Mouse (Mus musculus) neural tube, embryonic 12.5 days (tissue): ENCODE data around the gene Ift52. TPM values are rescaled to one million over a fixed set of nuclear protein-coding genes. Genes with fewer than 3 reads are reported as not detected.

ENCODE experiments used
- ATAC-seq: fragments of 200-750 bp; cut with Nextera tagmentation; 2 replicates; pipeline ENCODE4 v1.8.0; 2017; ENCODE audit warnings: low read depth, mild to moderate bottlenecking, moderate TSS enrichment, moderate library complexity; ENCODE audit not compliant: low FRiP score
- H3K27ac ChIP-seq: fragments of 300-500 bp; sonication (generic); 2 replicates; pipeline ENCODE4 v1.5.1; 2016
- H3K27me3 ChIP-seq: fragments of 300-500 bp; sonication (generic); replicated peaks from 2 replicates; pipeline ENCODE4 v1.6.1; 2016; ENCODE audit warnings: mild to moderate bottlenecking
- H3K36me3 ChIP-seq: fragments of 300-500 bp; sonication (generic); 2 replicates; pipeline ENCODE4 v1.6.1; 2016; ENCODE audit warnings: mild to moderate bottlenecking
- H3K4me1 ChIP-seq: fragments of 300-500 bp; sonication (generic); 2 replicates; pipeline ENCODE4 v1.6.1; 2016
- H3K4me2 ChIP-seq: fragments of 300-500 bp; sonication (generic); replicated peaks from 2 replicates; pipeline ENCODE4 v1.6.1; 2016; ENCODE audit warnings: mild to moderate bottlenecking
- H3K4me3 ChIP-seq: fragments of 300-500 bp; sonication (generic); 2 replicates; pipeline ENCODE4 v1.5.1; 2016
- H3K9ac ChIP-seq: fragments of 300-500 bp; sonication (generic); 2 replicates; pipeline ENCODE4 v1.6.1; 2016; ENCODE audit warnings: mild to moderate bottlenecking
- H3K9me3 ChIP-seq: fragments of 300-500 bp; sonication (generic); 2 replicates; pipeline ENCODE4 v1.6.1; 2016; ENCODE audit warnings: mild to moderate bottlenecking
- WGBS: fragments of 180-500 bp; shearing (Covaris S2); methylation state at CpG from one replicate; pipeline ENCODE4 v1.1.7; 2016; 5-methylcytosine and 5-hydroxymethylcytosine counted together
- polyA plus RNA-seq: library from polyadenylated mRNA; unstranded; fragments of >200 nt; fragmentation: Nextera tagmentation; extraction: Ambion mirVana; gene quantifications from 2 replicates; pipeline ENCODE4 v1.2.1, GENCODE M21; 2016

Ift52 gene
- polyA plus RNA-seq, 1 experiment from 2014 or later, result 48.4 TPM

DNA sequence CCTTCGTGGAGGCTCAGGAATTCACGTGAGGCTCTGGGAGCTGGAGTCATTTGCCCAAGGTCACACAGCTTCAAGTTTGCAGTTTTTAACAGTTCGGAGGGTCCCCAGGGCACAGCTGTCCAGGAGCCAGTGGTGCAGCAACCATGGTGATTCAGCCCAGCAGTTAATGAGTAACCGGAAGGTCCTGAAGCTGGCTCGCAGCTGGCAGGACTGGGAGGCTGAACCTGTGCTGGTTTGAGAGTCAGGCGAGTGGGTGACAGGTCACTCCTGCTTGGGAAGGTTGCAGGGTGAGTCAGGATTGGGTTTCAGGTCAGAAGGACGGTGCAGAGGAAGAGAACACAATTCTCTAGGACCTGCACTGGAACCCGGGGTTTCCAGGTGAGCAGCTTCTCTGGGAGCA, 29.9 kb upstream of the Ift52 start, which contains the start of gene Sgk2:
TSS of gene Sgk2 (plus strand) at position 113 of the 400 bp plus-strand sequence.
- Histone ChIP-seq H3K27ac (no peak within 1 kb of the TSS), H3K9me3 (no peaks in the 10 kb centered on the region), H3K36me3 (no peaks in the 10 kb centered on the region), H3K4me1 (no peaks in the 10 kb centered on the region), H3K4me2 (no peak within 1 kb of the TSS), H3K27me3 (no peaks in the 10 kb centered on the region), H3K4me3 (no peak within 1 kb of the TSS), H3K9ac (no peak within 1 kb of the TSS)
- 56% methylated on average over 8 of the region's 8 CpGs for WGBS
- no peak for ATAC-seq

GRCm38 (mm10) chr2:162988235-162988634, 28.9 kb upstream of the Ift52 start:
- Histone ChIP-seq H3K27me3 (no peaks in the 10 kb centered on the region), H3K4me2 (no peak overlapping the region), H3K27ac (no peak overlapping the region), H3K4me1 (no peaks in the 10 kb centered on the region), H3K36me3 (no peaks in the 10 kb centered on the region), H3K4me3 (no peak overlapping the region), H3K9ac (no peak overlapping the region), H3K9me3 (no peaks in the 10 kb centered on the region)
- ATAC-seq, result no peak
- WGBS, result 89% methylated on average over 4 of the region's 4 CpGs

DNA sequence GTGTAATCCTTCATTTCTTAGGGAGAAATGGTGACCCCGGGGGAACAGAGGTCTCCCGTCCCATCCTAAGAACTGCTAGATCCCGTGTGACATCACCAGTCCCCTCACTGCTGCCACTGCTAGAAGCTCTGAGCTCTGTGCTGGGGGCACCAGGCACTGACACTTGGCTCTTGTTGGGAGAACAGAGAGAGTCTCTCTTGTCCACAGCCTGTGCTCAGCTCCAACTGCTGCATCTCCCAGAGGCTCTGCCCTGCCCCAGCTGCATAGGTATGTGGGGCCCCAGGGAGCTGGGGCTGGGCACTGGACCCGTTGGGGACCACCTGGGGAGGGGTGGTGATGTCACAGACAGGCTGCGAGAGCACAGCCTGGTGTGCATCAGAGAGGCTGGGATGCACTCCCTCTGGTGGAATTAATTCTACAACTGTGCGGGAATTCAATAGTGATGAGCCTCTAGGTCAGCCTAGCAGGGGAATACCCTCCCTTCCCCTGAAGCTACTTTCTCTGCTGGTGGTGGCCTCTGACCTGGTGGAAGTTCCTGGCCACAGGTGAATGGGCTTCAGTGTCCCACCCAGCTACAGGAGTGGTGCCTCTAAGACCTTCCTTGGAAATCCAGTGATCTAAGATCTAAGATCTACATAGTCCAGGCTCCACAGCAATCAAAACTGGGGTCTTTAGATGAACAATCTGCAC, 25.6 kb upstream of the Ift52 start:
- 36% methylated on average over 6 of the region's 6 CpGs for WGBS
- Histone ChIP-seq H3K27ac (no peak overlapping the region), H3K4me1 (no peaks in the 10 kb centered on the region), H3K4me3 (no peak overlapping the region), H3K9ac (no peak overlapping the region), H3K36me3 (no peaks in the 10 kb centered on the region), H3K9me3 (no peaks in the 10 kb centered on the region), H3K27me3 (no peaks in the 10 kb centered on the region), H3K4me2 (no peak overlapping the region)
- ATAC-seq, result no peak

GRCm38 (mm10) chr2:162992084-162992437, 25.1 kb upstream of the Ift52 start:
- H3K9ac ChIP-seq, result no peak overlapping the region
- H3K4me1 ChIP-seq, result no peaks in the 10 kb centered on the region
- no peak overlapping the region for H3K4me2 ChIP-seq
- no peak overlapping the region for H3K27ac ChIP-seq
- no peak for ATAC-seq
- no peaks in the 10 kb centered on the region for H3K9me3 ChIP-seq
- H3K27me3 ChIP-seq, result no peaks in the 10 kb centered on the region
- no peaks in the 10 kb centered on the region for H3K36me3 ChIP-seq
- H3K4me3 ChIP-seq, result no peak overlapping the region

GRCm38 (mm10) chr2:162993881-162994616, 23.1 kb upstream of the Ift52 start:
- H3K4me3 ChIP-seq, result no peak overlapping the region
- no peaks in the 10 kb centered on the region for H3K27me3 ChIP-seq
- no peaks in the 10 kb centered on the region for H3K9me3 ChIP-seq
- H3K36me3 ChIP-seq, result no peaks in the 10 kb centered on the region
- WGBS, result 84% methylated on average over 9 of the region's 9 CpGs
- no peak overlapping the region for H3K27ac ChIP-seq
- H3K4me2 ChIP-seq, result no peak overlapping the region
- no peak for ATAC-seq
- no peak overlapping the region for H3K9ac ChIP-seq
- no peaks in the 10 kb centered on the region for H3K4me1 ChIP-seq

DNA sequence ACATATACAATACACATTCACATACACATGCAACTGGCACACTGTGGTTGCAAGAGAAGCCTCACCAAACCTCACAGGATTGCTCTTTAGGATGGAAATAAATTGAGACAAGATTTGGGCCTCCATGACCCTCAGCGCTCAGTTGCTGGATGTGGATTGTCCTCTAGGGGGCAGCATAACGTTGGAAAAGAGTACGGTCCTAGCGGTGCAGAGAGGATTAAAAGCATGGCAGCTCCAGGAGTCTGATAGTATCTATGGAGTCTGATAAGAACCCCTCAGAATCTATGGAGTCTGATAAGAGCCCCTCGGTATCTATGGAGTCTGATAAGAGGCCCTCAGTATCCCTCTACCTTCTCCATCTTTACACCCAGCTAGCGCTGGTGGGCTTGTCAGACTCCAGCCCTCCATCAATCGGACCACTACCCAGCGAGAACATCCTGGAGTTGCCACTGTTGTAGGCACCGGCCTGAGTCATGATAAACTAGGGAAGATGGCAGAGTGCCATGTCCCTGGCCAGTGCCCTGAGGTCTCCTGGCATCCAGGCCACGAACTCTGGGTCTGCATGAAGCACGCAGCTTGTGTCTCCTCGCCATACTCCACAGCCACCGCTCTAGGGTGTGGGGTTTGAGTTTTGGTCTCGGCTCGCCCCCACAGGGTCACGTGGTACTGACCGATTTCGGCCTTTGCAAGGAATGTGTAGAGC, 18.5 kb upstream of the Ift52 start:
- Histone ChIP-seq H3K4me1 (no peaks in the 10 kb centered on the region), H3K27me3 (no peaks in the 10 kb centered on the region), H3K9ac (no peak overlapping the region), H3K27ac (no peak overlapping the region), H3K4me3 (no peak overlapping the region), H3K9me3 (no peaks in the 10 kb centered on the region), H3K36me3 (no peaks in the 10 kb centered on the region), H3K4me2 (peak overlapping the region; percentile 53)
- ATAC-seq, result peak; percentile 75
- 35% methylated on average over 18 of the region's 18 CpGs for WGBS

- H3K9ac ChIP-seq, result no peak overlapping the region
- WGBS, result 27% methylated on average over 3 of the region's 3 CpGs
- no peak for ATAC-seq
Measured at GRCm38 (mm10) chr2:162999744-163000143, 17.4 kb upstream of the Ift52 start.

DNA sequence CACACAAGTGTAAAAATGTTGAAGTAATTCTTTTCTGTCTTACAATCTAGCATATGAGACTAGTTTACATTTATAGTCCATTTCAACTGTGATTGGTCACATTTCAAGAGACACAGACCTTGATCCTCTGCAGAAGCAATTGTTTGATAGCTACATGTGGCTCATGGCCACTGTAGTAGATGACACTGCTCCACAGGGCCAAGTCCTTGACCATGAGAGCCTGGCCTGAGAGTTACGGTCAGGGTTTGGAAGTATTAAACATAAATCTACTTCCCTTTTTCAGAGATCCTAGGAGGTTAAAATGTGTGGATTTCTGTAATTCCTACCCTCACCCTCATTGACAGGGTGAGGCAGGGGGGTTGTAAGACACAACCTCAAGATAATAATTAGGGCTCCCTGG, 16.1 kb upstream of the Ift52 start:
- Histone ChIP-seq H3K27me3 (no peaks in the 10 kb centered on the region), H3K4me1 (no peaks in the 10 kb centered on the region), H3K9me3 (no peaks in the 10 kb centered on the region), H3K27ac (no peak overlapping the region), H3K4me3 (no peak overlapping the region), H3K9ac (no peak overlapping the region), H3K4me2 (no peak overlapping the region), H3K36me3 (no peaks in the 10 kb centered on the region)
- no peak for ATAC-seq
- 93% methylated on average over 1 of the region's 1 CpGs for WGBS

More at GRCm38 (mm10) chr2:162999744-163000143, 17.4 kb upstream of the Ift52 start:
- no peak overlapping the region for H3K4me3 ChIP-seq
- H3K27ac ChIP-seq, result no peak overlapping the region
- H3K36me3 ChIP-seq, result no peaks in the 10 kb centered on the region
- no peaks in the 10 kb centered on the region for H3K27me3 ChIP-seq
- no peaks in the 10 kb centered on the region for H3K4me1 ChIP-seq
- H3K4me2 ChIP-seq, result no peak overlapping the region
- H3K9me3 ChIP-seq, result no peaks in the 10 kb centered on the region

GRCm38 (mm10) chr2:163007299-163007698, 9.9 kb upstream of the Ift52 start:
- H3K27me3 ChIP-seq, result no peaks in the 10 kb centered on the region
- no peak overlapping the region for H3K4me2 ChIP-seq
- H3K4me1 ChIP-seq, result no peaks in the 10 kb centered on the region
- H3K9ac ChIP-seq, result no peak overlapping the region
- H3K9me3 ChIP-seq, result no peaks in the 10 kb centered on the region
- ATAC-seq, result no peak
- no peak overlapping the region for H3K27ac ChIP-seq
- H3K36me3 ChIP-seq, result no peaks in the 10 kb centered on the region
- no peak overlapping the region for H3K4me3 ChIP-seq
- 80% methylated on average over 4 of the region's 4 CpGs for WGBS

DNA sequence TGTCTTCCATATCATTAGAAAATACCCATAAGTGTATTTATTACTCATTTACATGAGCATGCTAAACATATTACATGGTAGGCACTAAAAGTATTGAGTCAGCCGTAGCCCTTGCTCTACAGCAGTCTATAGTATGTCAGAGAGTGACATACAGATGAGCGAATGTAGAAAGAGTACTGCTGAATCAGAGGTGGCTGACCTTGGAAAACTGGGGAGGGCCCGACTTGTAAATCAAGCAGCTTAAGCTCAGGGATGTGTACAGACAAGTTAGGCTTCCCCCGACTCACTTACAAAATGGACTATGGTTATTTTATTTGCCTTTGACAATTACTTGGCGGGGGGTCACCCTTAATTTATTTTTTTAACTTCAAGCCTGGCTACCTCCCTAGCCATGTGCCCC, 14.1 kb downstream of the Ift52 start:
- peaks cover 78% of the 10 kb centered on the region for H3K36me3 ChIP-seq
- no peak overlapping the region for H3K27ac ChIP-seq
- H3K27me3 ChIP-seq, result no peaks in the 10 kb centered on the region
- H3K4me2 ChIP-seq, result no peak overlapping the region
- no peaks in the 10 kb centered on the region for H3K4me1 ChIP-seq
- ATAC-seq, result no peak
- H3K4me3 ChIP-seq, result no peak overlapping the region
- H3K9me3 ChIP-seq, result no peaks in the 10 kb centered on the region
- WGBS, result 85% methylated on average over 5 of the region's 5 CpGs
- H3K9ac ChIP-seq, result no peak overlapping the region

DNA sequence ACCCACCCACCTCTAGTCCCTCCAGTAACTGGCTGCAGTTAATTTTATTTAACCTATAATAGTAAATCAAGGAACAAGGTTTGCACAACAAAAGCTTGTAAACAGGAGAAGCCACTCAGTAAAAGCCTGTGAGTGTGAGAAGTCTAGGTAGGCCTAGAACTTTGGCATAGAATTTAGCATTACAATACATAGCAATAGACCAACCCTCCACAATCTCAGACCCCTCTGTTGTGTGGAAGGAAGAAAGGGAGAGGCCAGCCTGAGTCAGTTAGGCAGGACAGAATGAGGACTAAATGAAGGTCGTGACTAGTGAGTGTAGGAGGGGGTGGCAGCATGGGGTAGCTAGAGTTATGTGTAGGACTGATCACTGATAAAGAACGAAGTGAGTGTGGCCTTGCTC, 14.6 kb downstream of the Ift52 start:
- Histone ChIP-seq H3K27me3 (no peaks in the 10 kb centered on the region), H3K9ac (no peak overlapping the region), H3K9me3 (no peaks in the 10 kb centered on the region), H3K4me2 (no peak overlapping the region), H3K4me1 (no peaks in the 10 kb centered on the region), H3K27ac (no peak overlapping the region), H3K4me3 (no peak overlapping the region), H3K36me3 (peaks cover 78% of the 10 kb centered on the region)
- no peak for ATAC-seq
- 72% methylated on average over 2 of the region's 2 CpGs for WGBS

- no peak overlapping the region for H3K4me3 ChIP-seq
- no peaks in the 10 kb centered on the region for H3K27me3 ChIP-seq
- H3K9ac ChIP-seq, result no peak overlapping the region
- H3K4me2 ChIP-seq, result no peak overlapping the region
- H3K4me1 ChIP-seq, result no peaks in the 10 kb centered on the region
- H3K36me3 ChIP-seq, result peaks cover 78% of the 10 kb centered on the region
- no peak overlapping the region for H3K27ac ChIP-seq
- H3K9me3 ChIP-seq, result no peaks in the 10 kb centered on the region
- no peak for ATAC-seq
- WGBS, result 65% methylated on average over 4 of the region's 4 CpGs
Measured at GRCm38 (mm10) chr2:163032622-163033021, 15.5 kb downstream of the Ift52 start.
